Mouse (Mus musculus) intestine, embryonic 16.5 days (tissue): ENCODE measurements at regions not wholly inside any gene's neighbourhood (a gene's known extent, or its start where the extent isn't known, plus 50 kb on each side); places are given as distances from the start of the nearest gene placed in this dataset.

Experiments used
- ATAC-seq: fragments of 200-750 bp; cut with Nextera tagmentation; 2 replicates; pipeline ENCODE4 v1.8.0; 2017; ENCODE audit warnings: moderate TSS enrichment, moderate library complexity
- H3K27ac ChIP-seq: fragments of 300-500 bp; sonication (generic); 2 replicates; pipeline ENCODE4 v1.5.1; 2014; ENCODE audit warnings: mild to moderate bottlenecking, low read length
- H3K27me3 ChIP-seq: fragments of 300-500 bp; sonication (generic); replicated peaks from 2 replicates; pipeline ENCODE4 v1.6.1; 2014; ENCODE audit warnings: low read length, control low read depth, mixed read lengths; ENCODE audit not compliant: control insufficient read depth, insufficient read depth
- H3K36me3 ChIP-seq: fragments of 300-500 bp; sonication (generic); 2 replicates; pipeline ENCODE4 v1.6.1; 2014; ENCODE audit warnings: low read length, control low read depth; ENCODE audit not compliant: control insufficient read depth, insufficient read depth
- H3K4me1 ChIP-seq: fragments of 300-500 bp; sonication (generic); 2 replicates; pipeline ENCODE4 v1.6.1; 2014; ENCODE audit warnings: low read length, control low read depth, mixed read lengths; ENCODE audit not compliant: control insufficient read depth, insufficient read depth
- H3K4me2 ChIP-seq: fragments of 300-500 bp; sonication (generic); 2 replicates; pipeline ENCODE4 v1.6.1; 2014; ENCODE audit warnings: low read depth, low read length, control low read depth
- H3K4me3 ChIP-seq: fragments of 300-500 bp; sonication (generic); 2 replicates; pipeline ENCODE4 v1.5.1; 2014; ENCODE audit warnings: mild to moderate bottlenecking, low read length
- H3K9ac ChIP-seq: fragments of 300-500 bp; sonication (generic); 2 replicates; pipeline ENCODE4 v1.6.1; 2014; ENCODE audit warnings: low read depth, low read length
- H3K9me3 ChIP-seq: fragments of 300-500 bp; sonication (generic); 2 replicates; pipeline ENCODE4 v1.6.1; 2016; ENCODE audit warnings: low read length, control low read depth; ENCODE audit not compliant: control insufficient read depth
- WGBS: fragments of 180-500 bp; shearing (Covaris S2); extraction: QIAGEN DNeasy Blood & Tissue Kit; methylation state at CpG from one replicate; pipeline ENCODE4 v1.1.7; 2014; 5-methylcytosine and 5-hydroxymethylcytosine counted together

- H3K27ac ChIP-seq: no peak overlapping the region
- no peak overlapping the region for H3K9ac ChIP-seq
- H3K27me3 ChIP-seq: no peaks in the 10 kb centered on the region
- no peak overlapping the region for H3K4me3 ChIP-seq
- WGBS: 69% methylated on average over 2 of the region's 2 CpGs
- no peaks in the 10 kb centered on the region for H3K4me1 ChIP-seq
- no peaks in the 10 kb centered on the region for H3K9me3 ChIP-seq
- no peaks in the 10 kb centered on the region for H3K36me3 ChIP-seq
- ATAC-seq: no peak
- no peak overlapping the region for H3K4me2 ChIP-seq
Observed at GRCm38 (mm10) chr17:79553850-79554249, 57.8 kb upstream of the Rmdn2 start.

- no peak overlapping the region for H3K4me2 ChIP-seq
- WGBS: 67% methylated on average over 1 of the region's 1 CpGs
- no peak overlapping the region for H3K27ac ChIP-seq
- H3K4me1 ChIP-seq: no peaks in the 10 kb centered on the region
- H3K4me3 ChIP-seq: no peak overlapping the region
- peaks cover 16% of the 10 kb centered on the region for H3K9me3 ChIP-seq
- no peaks in the 10 kb centered on the region for H3K36me3 ChIP-seq
- no peak overlapping the region for H3K9ac ChIP-seq
- ATAC-seq: no peak
- H3K27me3 ChIP-seq: no peaks in the 10 kb centered on the region
Observed at GRCm38 (mm10) chr17:79555593-79555992, 56.1 kb upstream of the Rmdn2 start.
